Mouse (Mus musculus): ENCODE data around the gene Cnst. TPM values are rescaled to one million over a fixed set of nuclear protein-coding genes. Genes with fewer than 3 reads are reported as not detected.
"Not testable (repeated sequence)": the region's sequence is repeated elsewhere in the genome, so short reads cannot be mapped to it uniquely, and the experiment has no call there.

Gene Cnst
- 45.1 and 49.8 TPM in 2 replicates for polyA plus RNA-seq (2012; rRNA removed)

DNA sequence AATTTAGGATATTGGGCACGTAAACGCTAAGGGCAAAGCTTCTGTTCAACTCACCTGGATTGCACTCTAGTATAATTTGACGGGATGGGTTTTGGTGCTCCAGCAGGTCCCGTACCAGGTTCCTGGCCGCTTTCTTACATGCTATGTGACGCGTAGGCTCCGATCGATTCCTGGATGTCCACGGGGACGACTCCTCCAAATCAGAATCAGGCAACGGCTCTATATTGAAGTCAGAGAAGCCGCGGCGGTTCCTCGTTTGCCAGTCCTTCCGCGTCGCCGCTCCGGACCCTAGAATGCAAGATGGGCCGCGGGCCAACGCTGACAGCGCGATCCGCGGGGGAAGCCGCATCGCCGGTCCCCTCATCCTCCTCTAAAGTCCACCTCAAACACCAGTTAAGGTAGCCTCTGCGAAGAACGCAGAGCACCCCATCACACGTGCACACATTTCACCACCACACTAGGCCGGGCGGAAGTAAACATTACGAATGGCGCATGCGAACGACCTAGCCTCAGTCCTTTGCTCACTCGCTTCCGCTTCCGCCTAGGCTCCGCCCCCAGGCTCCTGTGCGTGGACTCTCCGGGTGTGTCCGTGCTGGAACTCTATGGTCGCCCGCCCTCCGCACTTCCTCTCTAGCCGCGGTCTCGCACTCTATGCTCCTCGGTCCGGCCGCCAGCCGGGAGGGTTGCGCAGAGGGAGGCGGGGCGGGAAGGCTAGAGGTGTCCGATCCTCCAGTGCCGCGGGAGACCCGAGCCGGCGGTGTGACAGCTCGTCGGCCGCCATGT is at the start of gene Cnst, which contains the start of gene Tfb2m:
Gene Cnst (plus strand): TSS at position 603 of the 783 bp plus-strand sequence.
Gene Tfb2m (minus strand): TSS at position 500 of the 783 bp plus-strand sequence.
- not testable (repeated sequence) for H3K27me3 ChIP-seq (ENCODE audit: control insufficient read depth, insufficient read depth, low read length); H3K4me1 ChIP-seq (ENCODE audit: control insufficient read depth, insufficient read depth, low read length)
- WGBS = under 1% methylated on average over 67 of the region's 69 CpGs
- peak; percentile 68 for TF ChIP-seq POLR2A (IDR thresholded peaks at IDR 0.05; ENCODE audit: borderline replicate concordance, insufficient read depth, low read length)
- H3K27ac ChIP-seq (ENCODE audit: insufficient read depth, low read length) = peak within 1 kb of the TSS; percentile 75
- peak; percentile 99 for DNase-seq
- H3K4me3 ChIP-seq (replicated peaks; ENCODE audit: insufficient read depth, low read depth, low read length) = peak within 1 kb of the TSS; percentile 81

DNA sequence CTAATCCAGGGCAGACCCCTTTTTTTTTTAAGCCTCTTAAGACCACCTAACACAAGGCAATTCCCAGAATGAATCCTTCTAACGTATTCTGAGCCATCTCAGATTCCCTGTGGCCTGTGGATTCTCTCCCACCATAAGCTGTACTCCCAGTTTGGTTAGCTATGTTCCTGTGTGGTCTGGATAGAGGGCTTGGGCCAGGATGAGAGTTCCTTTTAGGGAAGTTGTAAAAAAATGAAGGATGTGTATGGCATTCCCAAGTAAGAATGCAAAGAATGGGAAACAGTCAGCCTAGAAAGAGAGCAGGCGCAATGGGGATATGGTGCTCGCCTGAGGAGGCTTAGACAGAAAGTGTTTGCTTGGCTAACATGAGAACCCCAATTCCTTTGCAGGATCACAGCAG is 46.9 kb upstream of the Cnst start:
- TF ChIP-seq POLR2A (IDR thresholded peaks at IDR 0.05; ENCODE audit: borderline replicate concordance, insufficient read depth, low read length) = no peak
- Histone ChIP-seq H3K27ac (ENCODE audit: insufficient read depth, low read length) (no peak overlapping the region), H3K27me3 (ENCODE audit: control insufficient read depth, insufficient read depth, low read length) (no peaks in the 10 kb centered on the region), H3K4me3 (replicated peaks; ENCODE audit: insufficient read depth, low read depth, low read length) (no peak overlapping the region), H3K4me1 (ENCODE audit: control insufficient read depth, insufficient read depth, low read length) (no peaks in the 10 kb centered on the region)
- WGBS = 95% methylated on average over 3 of the region's 3 CpGs
- no peak for DNase-seq

DNA sequence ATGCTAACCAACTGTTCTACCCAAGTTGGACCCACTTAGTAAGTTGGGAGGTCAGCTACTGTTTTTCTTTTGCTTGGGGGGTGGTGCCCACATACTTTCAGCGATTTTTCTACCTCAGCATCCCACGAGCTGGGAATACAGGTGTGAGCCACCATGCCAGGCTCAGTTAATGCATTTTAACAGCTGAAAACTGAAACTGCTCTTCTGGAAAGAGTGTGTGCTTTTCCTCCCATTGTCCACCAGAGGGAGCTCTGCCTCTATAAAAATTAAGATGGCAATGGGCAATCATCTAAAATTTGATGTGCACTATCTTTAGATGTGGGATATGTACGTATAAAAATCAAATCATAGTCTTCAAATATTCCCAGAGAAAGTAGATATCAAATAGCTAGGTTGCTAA is 43.6 kb upstream of the Cnst start:
- 7% methylated on average over 3 of the region's 3 CpGs for WGBS

DNA sequence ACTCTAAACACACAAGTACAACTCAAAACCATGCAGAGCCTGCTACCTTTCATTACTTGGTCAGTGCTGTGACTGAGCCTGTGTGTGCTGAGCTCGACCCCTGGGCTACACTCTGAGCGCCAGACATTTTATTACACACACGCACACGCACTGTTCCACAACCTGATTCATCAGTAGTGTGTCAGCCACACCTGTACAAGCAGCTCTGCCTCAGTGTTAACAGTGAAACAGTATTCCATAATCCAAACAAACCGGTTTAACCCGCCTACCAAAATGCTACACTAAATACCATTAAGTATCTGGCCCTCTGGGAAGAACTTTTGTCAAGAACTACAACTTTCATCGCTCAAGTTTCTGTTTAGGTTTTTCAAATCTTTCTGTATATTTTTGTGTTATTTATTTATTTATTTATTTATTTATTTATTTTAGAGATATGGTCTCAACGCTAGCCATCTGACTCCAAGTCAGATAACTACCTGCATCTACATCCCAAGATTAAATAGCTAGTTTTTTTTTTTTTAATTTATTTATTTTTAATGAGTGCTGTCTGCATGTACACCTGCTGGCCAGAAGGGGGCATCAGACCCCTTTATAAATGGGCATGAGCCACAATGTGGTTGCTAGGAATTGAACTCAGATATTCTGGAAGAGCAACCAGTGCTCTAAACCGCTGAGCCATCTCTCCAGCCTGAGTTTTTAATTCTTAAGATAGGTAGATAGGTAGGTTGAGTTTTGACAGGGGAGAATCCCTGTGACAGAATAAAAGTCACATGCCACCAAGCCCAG is 39.4 kb upstream of the Cnst start:
- TF ChIP-seq CTCF (IDR thresholded peaks at IDR 0.05; ENCODE audit: borderline replicate concordance, insufficient read depth, low read depth, low read length) (peak; percentile 64; the same call in 1 of the 2 replicates), POLR2A (IDR thresholded peaks at IDR 0.05; ENCODE audit: borderline replicate concordance, insufficient read depth, low read length) (no peak)
- Histone ChIP-seq H3K27me3 (ENCODE audit: control insufficient read depth, insufficient read depth, low read length) (no peaks in the 10 kb centered on the region), H3K4me1 (ENCODE audit: control insufficient read depth, insufficient read depth, low read length) (no peaks in the 10 kb centered on the region), H3K4me3 (replicated peaks; ENCODE audit: insufficient read depth, low read depth, low read length) (no peak overlapping the region), H3K27ac (ENCODE audit: insufficient read depth, low read length) (no peak overlapping the region)
- DNase-seq = peak; percentile 45 to 46
- WGBS = 64% methylated on average over 9 of the region's 9 CpGs

More for the DNA sequence above, 43.6 kb upstream of the Cnst start:
- H3K27me3 ChIP-seq (ENCODE audit: control insufficient read depth, insufficient read depth, low read length) = no peaks in the 10 kb centered on the region
- H3K4me1 ChIP-seq (ENCODE audit: control insufficient read depth, insufficient read depth, low read length) = no peaks in the 10 kb centered on the region
- DNase-seq = no peak
- H3K27ac ChIP-seq (ENCODE audit: insufficient read depth, low read length) = no peak overlapping the region
- no peak overlapping the region for H3K4me3 ChIP-seq (replicated peaks; ENCODE audit: insufficient read depth, low read depth, low read length)
- TF ChIP-seq POLR2A (IDR thresholded peaks at IDR 0.05; ENCODE audit: borderline replicate concordance, insufficient read depth, low read length) (no peak), CTCF (IDR thresholded peaks at IDR 0.05; ENCODE audit: borderline replicate concordance, insufficient read depth, low read depth, low read length) (peak; percentile 29; the same call in 1 of the 2 replicates)

DNA sequence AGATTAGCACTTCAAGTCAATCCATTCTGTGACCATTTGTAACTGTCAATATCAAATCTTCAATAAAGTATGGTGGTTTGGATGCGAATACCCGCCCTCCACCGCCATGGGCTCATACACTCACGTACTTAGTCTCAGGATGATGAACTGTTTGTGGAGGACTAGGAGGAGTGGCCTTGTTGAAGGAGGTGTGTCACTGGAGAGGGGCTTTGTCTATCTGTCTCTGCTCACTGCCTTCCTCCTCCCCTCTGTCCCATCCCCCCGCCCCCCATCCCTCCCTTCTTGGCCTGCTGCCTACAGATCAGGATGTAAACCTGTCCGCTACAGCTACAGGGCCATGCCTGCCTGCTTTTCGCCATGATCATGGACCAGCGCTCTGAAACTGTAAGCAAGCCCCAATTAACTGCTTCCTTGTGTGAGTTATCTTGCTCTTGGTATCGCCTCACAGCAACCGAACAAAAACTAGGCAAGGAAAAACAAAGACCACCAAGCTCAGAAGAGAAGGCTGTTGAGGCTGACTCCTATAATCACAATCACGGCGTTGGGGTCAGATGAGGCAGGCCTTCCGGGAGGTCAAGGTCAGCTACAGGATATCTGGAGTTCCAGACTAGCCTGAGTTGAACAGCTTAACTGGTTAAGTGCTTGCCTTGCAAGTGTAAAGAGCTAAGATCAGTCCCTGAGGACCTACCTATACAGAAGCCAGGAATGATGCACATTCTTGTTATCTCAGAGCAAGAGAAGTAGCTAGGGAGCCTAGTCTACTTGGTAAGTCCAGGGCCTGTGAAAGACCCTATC is 35.4 kb upstream of the Cnst start:
- TF ChIP-seq CTCF (IDR thresholded peaks at IDR 0.05; ENCODE audit: borderline replicate concordance, insufficient read depth, low read depth, low read length) (no peak), POLR2A (IDR thresholded peaks at IDR 0.05; ENCODE audit: borderline replicate concordance, insufficient read depth, low read length) (no peak)
- no peak for DNase-seq
- Histone ChIP-seq H3K4me1 (ENCODE audit: control insufficient read depth, insufficient read depth, low read length) (peaks cover 5% of the 10 kb centered on the region; the same call in 1 of the 2 replicates), H3K4me3 (replicated peaks; ENCODE audit: insufficient read depth, low read depth, low read length) (no peak overlapping the region), H3K27me3 (ENCODE audit: control insufficient read depth, insufficient read depth, low read length) (no peaks in the 10 kb centered on the region), H3K27ac (ENCODE audit: insufficient read depth, low read length) (no peak overlapping the region)
- WGBS = 90% methylated on average over 13 of the region's 13 CpGs

DNA sequence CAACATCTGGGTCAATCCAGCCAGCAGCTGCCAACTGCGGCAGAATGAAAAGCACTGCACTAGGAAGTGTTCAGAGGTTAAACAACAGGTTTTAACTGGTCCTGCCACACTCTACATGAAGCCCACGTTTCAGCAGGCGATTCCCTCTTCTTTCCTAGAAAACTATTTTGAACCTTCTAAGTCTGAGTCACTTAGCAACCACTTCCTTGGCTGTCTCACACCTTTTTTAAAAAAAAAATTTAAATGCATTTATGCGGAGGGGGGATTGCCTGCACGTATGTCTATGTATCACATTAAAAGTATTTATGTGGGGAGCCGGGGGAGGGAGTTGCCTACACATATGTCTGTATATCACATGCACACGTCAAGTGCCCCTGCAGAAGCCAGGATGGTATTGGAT is 34.3 kb upstream of the Cnst start:
- H3K4me3 ChIP-seq (replicated peaks; ENCODE audit: insufficient read depth, low read depth, low read length) = no peak overlapping the region
- no peak for DNase-seq
- 81% methylated on average over 7 of the region's 7 CpGs for WGBS
- H3K4me1 ChIP-seq (ENCODE audit: control insufficient read depth, insufficient read depth, low read length) = peaks cover 5% of the 10 kb centered on the region; the same call in 1 of the 2 replicates
- no peaks in the 10 kb centered on the region for H3K27me3 ChIP-seq (ENCODE audit: control insufficient read depth, insufficient read depth, low read length)
- no peak overlapping the region for H3K27ac ChIP-seq (ENCODE audit: insufficient read depth, low read length)
- TF ChIP-seq POLR2A (IDR thresholded peaks at IDR 0.05; ENCODE audit: borderline replicate concordance, insufficient read depth, low read length) (no peak), CTCF (IDR thresholded peaks at IDR 0.05; ENCODE audit: borderline replicate concordance, insufficient read depth, low read depth, low read length) (no peak)

DNA sequence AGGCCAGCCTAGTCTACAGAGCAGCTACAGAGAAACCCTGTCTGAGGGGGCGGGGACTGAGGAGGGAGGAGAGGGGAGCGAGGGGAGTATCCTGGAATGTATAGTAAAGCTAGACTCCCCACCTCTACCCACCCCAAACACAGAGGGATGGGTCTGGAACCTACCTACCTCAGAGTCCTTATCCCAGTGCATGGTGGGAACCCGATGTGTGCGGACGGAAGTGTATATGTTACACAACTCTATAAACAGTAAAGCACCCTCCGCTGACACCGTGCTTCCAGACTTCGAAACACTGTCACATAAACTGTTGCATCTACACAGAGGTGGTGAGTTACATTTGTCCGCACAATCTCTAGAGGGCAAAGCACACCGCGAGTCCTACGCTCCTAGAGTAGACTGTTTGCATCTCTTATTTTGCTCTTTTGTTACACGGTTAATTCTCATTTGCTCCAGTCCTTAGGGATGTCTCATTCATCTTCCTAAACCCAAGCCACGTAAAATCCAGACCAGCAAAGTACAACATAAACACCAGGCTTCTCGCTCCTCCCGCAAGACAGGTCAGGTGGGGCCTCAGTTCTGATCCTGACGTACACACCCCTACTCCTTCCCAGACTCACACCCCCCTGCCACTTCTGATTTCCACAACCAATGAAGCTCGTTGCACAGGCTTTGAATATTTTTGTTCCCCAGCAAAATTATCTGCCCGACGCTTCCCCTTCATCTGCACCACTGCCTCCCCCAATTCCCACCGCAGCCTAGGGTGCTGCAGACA is 29.0 kb upstream of the Cnst start:
- TF ChIP-seq POLR2A (IDR thresholded peaks at IDR 0.05; ENCODE audit: borderline replicate concordance, insufficient read depth, low read length) (no peak), CTCF (IDR thresholded peaks at IDR 0.05; ENCODE audit: borderline replicate concordance, insufficient read depth, low read depth, low read length) (no peak)
- 1% methylated on average over 21 of the region's 21 CpGs for WGBS
- peak; percentile 17 to 30 for DNase-seq
- Histone ChIP-seq H3K4me3 (replicated peaks; ENCODE audit: insufficient read depth, low read depth, low read length) (peak overlapping the region; percentile 69), H3K27ac (ENCODE audit: insufficient read depth, low read length) (peak overlapping the region; percentile 0; the same call in 1 of the 2 replicates), H3K4me1 (ENCODE audit: control insufficient read depth, insufficient read depth, low read length) (peaks cover 5% of the 10 kb centered on the region; the same call in 1 of the 2 replicates), H3K27me3 (ENCODE audit: control insufficient read depth, insufficient read depth, low read length) (no peaks in the 10 kb centered on the region)

Data from cerebellum, adult 2 months (tissue).